Mouse (Mus musculus) leukemia stem cell, adult 10-12 weeks (primary cell): ENCODE data around the gene Tmed2. TPM values are rescaled to one million over a fixed set of nuclear protein-coding genes. Genes with fewer than 3 reads are reported as not detected.

Experiments used
- polyA plus RNA-seq: library from polyadenylated mRNA; stranded (reverse); fragments of >175 nt; gene quantifications from 2 replicates; pipeline ENCODE4 v1.2.3, GENCODE M21; 2012; ENCODE audit warnings: low replicate concordance

Gene Tmed2
- polyA plus RNA-seq, result 55.3 and 239 TPM in 2 replicates

DNA sequence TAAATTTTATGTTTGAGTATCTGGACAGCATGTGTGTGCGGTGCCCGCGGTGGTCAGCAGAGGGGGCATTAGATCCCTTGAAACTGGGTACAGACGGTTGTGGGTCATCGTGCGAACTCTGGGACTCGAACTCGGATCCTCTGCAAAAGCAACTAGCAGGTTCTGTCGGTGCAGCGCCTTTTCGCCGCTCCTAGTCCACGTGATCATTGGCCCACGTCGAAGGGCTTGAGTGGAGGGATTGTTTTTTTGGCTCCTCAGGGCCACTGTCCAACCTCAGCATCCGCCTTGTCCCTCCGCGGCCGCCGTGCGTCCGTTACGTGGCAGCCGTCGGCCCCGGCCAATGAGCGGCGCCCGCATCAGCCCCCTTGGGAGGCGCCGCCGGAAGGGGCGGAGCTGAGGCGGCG is at the start of gene Tmed2:
Tmed2 (plus strand) TSS at position 313 of the 404 bp plus-strand sequence.

DNA sequence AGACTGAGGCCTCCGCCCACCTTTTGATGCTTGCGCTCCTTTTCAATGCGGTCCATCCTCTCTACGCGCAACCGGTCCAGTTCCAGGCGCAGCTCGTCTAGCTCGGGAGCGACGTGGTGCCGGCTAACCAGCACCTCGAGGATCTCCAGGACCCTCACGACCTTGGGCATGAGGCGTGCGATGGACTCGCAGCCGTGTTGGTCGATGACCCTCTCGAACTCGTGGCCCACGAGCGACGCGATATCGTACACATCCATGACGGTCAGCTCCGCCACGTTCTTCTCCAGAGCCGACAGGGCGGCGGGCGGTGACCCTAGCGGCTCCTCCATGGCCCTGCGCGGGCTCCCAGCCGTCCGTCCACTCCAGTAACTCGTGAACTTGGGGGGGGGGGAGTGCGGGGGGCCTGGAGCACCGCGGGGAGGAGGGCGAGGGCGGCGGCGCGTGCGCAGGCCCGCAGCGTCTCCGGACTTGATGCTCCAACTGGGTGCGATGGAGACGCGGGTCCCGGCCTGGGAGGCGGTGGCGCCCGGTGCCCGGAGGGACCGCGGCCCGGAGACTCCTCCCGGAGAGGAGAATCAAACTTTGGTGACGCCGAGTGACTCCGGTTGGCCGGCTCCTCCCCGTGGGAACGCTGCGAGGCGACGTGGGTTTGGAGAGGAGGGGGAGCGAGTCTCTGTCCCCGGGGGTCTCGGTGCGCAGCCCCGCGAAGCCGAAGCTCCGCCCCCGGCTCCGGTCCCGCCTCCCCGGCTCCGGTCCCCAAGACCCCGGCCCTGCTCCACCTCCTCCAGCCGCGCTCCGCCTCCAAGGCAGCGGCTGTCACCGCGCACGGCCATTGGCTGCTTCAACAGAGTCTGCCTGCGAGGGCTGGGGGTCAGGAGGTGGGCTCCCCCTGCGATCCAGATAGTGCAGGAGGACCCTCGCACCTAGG is 9.6 kb upstream of the Tmed2 start, which contains the start of gene Rilpl1:
Rilpl1 (minus strand) TSS at position 737 of the 928 bp plus-strand sequence.

DNA sequence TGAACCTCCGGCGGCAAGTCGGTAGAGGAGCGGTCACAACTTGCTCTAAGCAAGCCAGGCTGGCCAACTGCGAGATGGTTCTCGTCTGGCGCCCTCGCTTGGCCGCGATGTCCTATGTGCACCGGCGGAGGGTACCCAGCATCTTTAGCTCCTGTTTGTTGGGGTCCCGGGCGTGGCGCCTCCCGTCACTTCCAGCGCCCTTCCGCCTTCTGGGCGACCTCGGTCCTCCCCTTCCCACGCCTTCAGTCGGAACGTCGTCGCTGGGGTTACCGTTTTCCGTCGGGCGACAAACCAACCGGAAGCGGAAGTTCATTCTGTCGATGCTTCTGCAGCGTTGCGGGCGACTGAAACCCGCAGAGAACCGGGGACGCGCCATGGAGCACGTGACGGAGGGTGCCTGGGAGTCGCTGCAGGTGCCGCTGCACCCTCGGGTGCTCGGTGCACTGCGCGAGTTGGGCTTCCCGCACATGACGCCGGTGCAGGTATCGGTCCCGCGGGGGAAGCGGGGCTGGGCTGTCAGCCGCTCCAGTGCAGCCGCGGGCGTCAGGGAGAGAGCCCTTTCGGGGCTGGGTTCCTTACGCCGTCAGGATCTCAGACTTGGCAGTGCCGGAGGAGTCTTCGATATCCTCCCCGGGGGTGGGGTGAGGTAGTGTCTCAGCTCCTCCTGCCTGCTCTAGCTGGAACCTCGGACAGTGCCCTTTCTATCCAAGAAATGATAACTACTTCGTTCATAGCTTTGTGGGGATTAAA is 12.2 kb downstream of the Tmed2 start, which contains the start of gene Ddx55:
Ddx55 (plus strand) TSS at position 307 of the 750 bp plus-strand sequence.

DNA sequence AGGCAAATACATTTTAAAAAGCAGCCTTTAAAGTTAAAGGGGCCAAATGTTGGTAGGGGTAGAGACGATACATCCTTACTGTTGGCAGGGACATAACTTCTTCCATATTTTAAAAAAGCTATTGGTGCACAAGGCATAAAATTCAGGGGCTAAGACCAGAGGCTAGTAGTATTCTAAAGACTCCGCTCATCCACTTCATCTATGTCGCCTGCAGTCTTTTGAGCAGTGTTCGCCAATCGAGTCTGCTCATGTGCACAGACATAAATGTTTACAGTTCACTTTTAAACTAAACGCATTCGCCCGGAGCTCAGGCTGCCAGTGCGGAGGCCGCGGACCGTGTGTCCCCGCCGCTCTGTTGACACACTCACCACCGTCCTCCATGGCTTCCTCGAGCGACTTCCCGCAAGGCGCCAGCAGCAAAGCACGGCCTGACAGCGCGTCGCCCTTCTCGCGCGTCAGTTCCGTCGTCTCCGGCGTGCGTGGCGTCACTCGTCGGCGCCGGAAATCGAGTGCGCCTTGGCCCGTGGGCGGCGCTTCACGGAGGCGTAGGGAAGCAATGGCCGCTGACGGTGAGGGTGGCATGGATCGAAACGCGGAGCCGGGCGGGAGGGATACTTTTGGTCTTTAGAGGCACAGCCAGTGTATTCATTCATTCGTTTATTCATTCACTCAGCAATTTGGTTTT is 38.3 kb downstream of the Tmed2 start, which contains the start of the genes Eif2b1 and Gtf2h3:
Eif2b1 (minus strand) TSS at position 499 of the 685 bp plus-strand sequence.
Gtf2h3 (plus strand) TSS at position 508 of the 685 bp plus-strand sequence.

Other genes starting within 250 kb of the Tmed2 start
- 7.0 and 12.1 TPM in 2 replicates for gene Mphosph9, start 212.7 kb upstream of the Tmed2 start, polyA plus RNA-seq
- 1.3 and 5.2 TPM in 2 replicates for gene 2810006K23Rik, start 212.6 kb upstream of the Tmed2 start, polyA plus RNA-seq
- gene Cdk2ap1, start 177.6 kb upstream of the Tmed2 start, polyA plus RNA-seq, result 211 and 306 TPM in 2 replicates
- gene Sbno1, start 114.7 kb upstream of the Tmed2 start, polyA plus RNA-seq, result 7.6 and 10.7 TPM in 2 replicates
- gene Kmt5a, start 100.8 kb upstream of the Tmed2 start, polyA plus RNA-seq, result 106 and 213 TPM in 2 replicates
- 18.5 and 24.8 TPM in 2 replicates for gene Rilpl2, start 62.3 kb upstream of the Tmed2 start, polyA plus RNA-seq
- 6.7 and 7.4 TPM in 2 replicates for gene Snrnp35, start 57.6 kb upstream of the Tmed2 start, polyA plus RNA-seq
- gene Rilpl1, start 9.3 kb upstream of the Tmed2 start, polyA plus RNA-seq, result 2.3 and 6.7 TPM in 2 replicates
- 19.2 and 32.0 TPM in 2 replicates for gene Ddx55, start 12.2 kb downstream of the Tmed2 start, polyA plus RNA-seq
- gene Eif2b1, start 38.4 kb downstream of the Tmed2 start, polyA plus RNA-seq, result 5.5 and 10.5 TPM in 2 replicates
- gene Gtf2h3, start 38.4 kb downstream of the Tmed2 start, polyA plus RNA-seq, result 1.6 and 6.1 TPM in 2 replicates
- gene Atp6v0a2, start 87.9 kb downstream of the Tmed2 start, polyA plus RNA-seq, result 6.1 and 27.7 TPM in 2 replicates
- gene Dnah10, start 184.4 kb downstream of the Tmed2 start, polyA plus RNA-seq, result 0.02 TPM in 1 of 2 replicates, not detected in the other